Comparison of ENCODE assay signal across 8 mouse cellular contexts in genomic region chr15:98954425-98955253, GRCm38 (mm10). TPM values are rescaled to one million over a fixed set of nuclear protein-coding genes. Genes with fewer than 3 reads are reported as not detected.
DNase-seq lines count a peak whose midpoint lies in the region; ATAC-seq and TF ChIP-seq lines count a peak whose summit lies in the region.

No protein-coding gene starts in this region.

- no peaks in the 10 kb centered on the region for H3K36me3 ChIP-seq in heart, embryonic 15.5 days
- H3K36me3 ChIP-seq in limb, embryonic 15.5 days, result peaks cover 5% of the 10 kb centered on the region; the same call in 1 of the 2 replicates
- no peaks in the 10 kb centered on the region; the same call in 1 of the 2 replicates for H3K36me3 ChIP-seq in stomach, embryonic 14.5 days (ENCODE audit: control insufficient read depth, insufficient read depth, low read length)

- H3K4me3 ChIP-seq in left cerebral cortex, adult 2 months, result peak overlapping the region; percentile 86
- peak overlapping the region; percentile 19; the same call in 1 of the 2 replicates for H3K4me3 ChIP-seq in heart, embryonic 15.5 days
- peak overlapping the region; percentile 15; the same call in 1 of the 2 replicates for H3K4me3 ChIP-seq in limb, embryonic 15.5 days
- H3K4me3 ChIP-seq in stomach, embryonic 14.5 days (ENCODE audit: low read depth, low read length), result peak overlapping the region; percentile 4; the same call in 1 of the 2 replicates

- H3K27ac ChIP-seq in left cerebral cortex, adult 2 months, result peak overlapping the region; percentile 100
- peak overlapping the region; percentile 68 for H3K27ac ChIP-seq in heart, embryonic 15.5 days
- peak overlapping the region; percentile 74 for H3K27ac ChIP-seq in limb, embryonic 15.5 days
- H3K27ac ChIP-seq in stomach, embryonic 14.5 days (ENCODE audit: low read length), result peak overlapping the region; percentile 68; the same call in 1 of the 2 replicates

- peak; percentile 53 to 54 for DNase-seq in left cerebral cortex, adult 2 months (ENCODE audit: extremely low spot score in 1 of 2, low spot score in 2 of 2)
- DNase-seq in left cerebral cortex, adult 8-10 months (ENCODE audit: low spot score in 2 of 2), result no peak
- DNase-seq in cerebellum, postnatal 36 days, result peak; percentile 58 to 62
- no peak for DNase-seq in urinary bladder, postnatal 25 days (ENCODE audit: low spot score)
- DNase-seq in gastrocnemius, postnatal 36 days, result no peak

- H3K27me3 ChIP-seq in heart, embryonic 15.5 days, result no peaks in the 10 kb centered on the region
- no peaks in the 10 kb centered on the region for H3K27me3 ChIP-seq in limb, embryonic 15.5 days
- H3K27me3 ChIP-seq in stomach, embryonic 14.5 days (ENCODE audit: control insufficient read depth, insufficient read depth, low read length), result no peaks in the 10 kb centered on the region

- intact Hi-C loops in left cerebral cortex, adult 2 months (cut with DNase I), result loop anchor here (1.0 kb wide), 1 partner anchor 15 kb away; no protein-coding TSS in a partner anchor
- intact Hi-C loops in gastrocnemius, postnatal 36 days (cut with DNase I), result loop anchor here (5.0 kb wide), 1 partner anchor 38 kb away; no protein-coding TSS in a partner anchor

- peak overlapping the region; percentile 61 for H3K4me2 ChIP-seq in heart, embryonic 15.5 days
- H3K4me2 ChIP-seq in limb, embryonic 15.5 days, result peak overlapping the region; percentile 27; the same call in 1 of the 2 replicates
- peak overlapping the region; percentile 61 for H3K4me2 ChIP-seq in stomach, embryonic 14.5 days (replicated peaks; ENCODE audit: low read depth, low read length)

- H3K4me1 ChIP-seq in heart, embryonic 15.5 days (replicated peaks), result peaks cover 15% of the 10 kb centered on the region
- peaks cover 16% of the 10 kb centered on the region for H3K4me1 ChIP-seq in limb, embryonic 15.5 days
- H3K4me1 ChIP-seq in stomach, embryonic 14.5 days (ENCODE audit: control insufficient read depth, insufficient read depth, low read length), result no peaks in the 10 kb centered on the region

- no peak for ATAC-seq in heart, embryonic 15.5 days (replicated peaks; ENCODE audit: insufficient number of reproducible peaks, insufficient read depth, low FRiP score, low read depth)
- ATAC-seq in limb, embryonic 15.5 days (ENCODE audit: insufficient number of reproducible peaks, low FRiP score, low TSS enrichment, low read depth), result no peak
- no peak for ATAC-seq in stomach, embryonic 14.5 days (ENCODE audit: insufficient number of reproducible peaks, insufficient read depth, low FRiP score, low read depth)

- WGBS in heart, embryonic 15.5 days, result 41% methylated on average over 14 of the region's 14 CpGs
- 29% methylated on average over 14 of the region's 14 CpGs for WGBS in limb, embryonic 15.5 days
- WGBS in stomach, embryonic 14.5 days, result 27% methylated on average over 14 of the region's 14 CpGs

- H3K9me3 ChIP-seq in heart, embryonic 15.5 days (replicated peaks), result no peaks in the 10 kb centered on the region
- H3K9me3 ChIP-seq in limb, embryonic 15.5 days, result no peaks in the 10 kb centered on the region
- H3K9me3 ChIP-seq in stomach, embryonic 14.5 days (ENCODE audit: control insufficient read depth, low read depth, low read length), result no peaks in the 10 kb centered on the region

- H3K9ac ChIP-seq in heart, embryonic 15.5 days, result peak overlapping the region; percentile 46
- no peak overlapping the region for H3K9ac ChIP-seq in limb, embryonic 15.5 days
- no peak overlapping the region; the same call in 1 of the 2 replicates for H3K9ac ChIP-seq in stomach, embryonic 14.5 days (replicated peaks; ENCODE audit: low read depth, low read length)

- TF ChIP-seq CTCF in left cerebral cortex, adult 2 months (IDR thresholded peaks at IDR 0.05), result no peak

RNA-seq across cellular contexts. Expression of gene Tuba1a, which starts 1.1 kb away (rescaled TPM):
- 100 to 1,000 TPM; 817 to 827 TPM for total RNA-seq in left cerebral cortex, adult 2 months (2021)
- 100 to 1,000 TPM; 904 to 960 (median 945) TPM for total RNA-seq in left cerebral cortex, adult 8-10 months (2022)
- polyA plus RNA-seq in heart, embryonic 15.5 days (2015; fragmentation: Nextera tagmentation; extraction: Ambion mirVana), result 719 and 906 TPM in 2 replicates
- polyA plus RNA-seq in limb, embryonic 15.5 days (2015; fragmentation: Nextera tagmentation; extraction: Ambion mirVana), result 1,206 and 1,410 TPM in 2 replicates
- 1,231 and 1,258 TPM in 2 replicates for polyA plus RNA-seq in stomach, embryonic 14.5 days (2014; fragmentation: Nextera tagmentation; extraction: Ambion mirVana)
- total RNA-seq in gastrocnemius, postnatal 36 days (2021), result 10 to 100 TPM; 27.6 to 30.1 TPM

RNA-seq across cellular contexts. Expression of gene Gm49450, which starts 1.3 kb away (rescaled TPM):
- not detected for total RNA-seq in left cerebral cortex, adult 2 months (2021)
- not detected for total RNA-seq in left cerebral cortex, adult 8-10 months (2022)
- polyA plus RNA-seq in heart, embryonic 15.5 days (2015; fragmentation: Nextera tagmentation; extraction: Ambion mirVana), result not detected in 2 replicates
- not detected in 2 replicates for polyA plus RNA-seq in limb, embryonic 15.5 days (2015; fragmentation: Nextera tagmentation; extraction: Ambion mirVana)
- not detected in 2 replicates for polyA plus RNA-seq in stomach, embryonic 14.5 days (2014; fragmentation: Nextera tagmentation; extraction: Ambion mirVana)
- total RNA-seq in gastrocnemius, postnatal 36 days (2021), result not detected

RNA-seq across cellular contexts. Expression of gene Tuba1b, which starts 20.3 kb away (rescaled TPM):
- total RNA-seq in left cerebral cortex, adult 2 months (2021), result 100 to 1,000 TPM; 509 to 550 TPM
- total RNA-seq in left cerebral cortex, adult 8-10 months (2022), result 100 to 1,000 TPM; 560 to 600 (median 569) TPM
- 1,310 and 1,493 TPM in 2 replicates for polyA plus RNA-seq in heart, embryonic 15.5 days (2015; fragmentation: Nextera tagmentation; extraction: Ambion mirVana)
- 1,374 and 1,490 TPM in 2 replicates for polyA plus RNA-seq in limb, embryonic 15.5 days (2015; fragmentation: Nextera tagmentation; extraction: Ambion mirVana)
- 1,548 and 1,685 TPM in 2 replicates for polyA plus RNA-seq in stomach, embryonic 14.5 days (2014; fragmentation: Nextera tagmentation; extraction: Ambion mirVana)
- 10 to 100 TPM; 21.8 to 23.2 TPM for total RNA-seq in gastrocnemius, postnatal 36 days (2021)

RNA-seq across cellular contexts. Expression of gene Lmbr1l, which starts 36.6 kb away (rescaled TPM):
- total RNA-seq in left cerebral cortex, adult 2 months (2021), result 10 to 100 TPM; 17.8 to 19.1 TPM
- 10 to 100 TPM; 13.7 to 17.9 (median 14.7) TPM for total RNA-seq in left cerebral cortex, adult 8-10 months (2022)
- 10.7 and 13.7 TPM in 2 replicates for polyA plus RNA-seq in heart, embryonic 15.5 days (2015; fragmentation: Nextera tagmentation; extraction: Ambion mirVana)
- 19.7 and 21.8 TPM in 2 replicates for polyA plus RNA-seq in limb, embryonic 15.5 days (2015; fragmentation: Nextera tagmentation; extraction: Ambion mirVana)
- polyA plus RNA-seq in stomach, embryonic 14.5 days (2014; fragmentation: Nextera tagmentation; extraction: Ambion mirVana), result 5.1 and 8.8 TPM in 2 replicates
- total RNA-seq in gastrocnemius, postnatal 36 days (2021), result 1 to 10 TPM; 6.3 to 7.6 TPM

RNA-seq across cellular contexts. Expression of gene Dhh, which starts 56.3 kb away (rescaled TPM):
- under 1 TPM in 1 of 2 experiments, not detected in 1; 0.28 TPM for total RNA-seq in left cerebral cortex, adult 2 months (2021)
- under 1 TPM in 3 of 4 experiments, not detected in 1; 0.12 to 0.39 (median 0.13) TPM for total RNA-seq in left cerebral cortex, adult 8-10 months (2022)
- 2.1 and 4.2 TPM in 2 replicates for polyA plus RNA-seq in heart, embryonic 15.5 days (2015; fragmentation: Nextera tagmentation; extraction: Ambion mirVana)
- 1.8 and 2.7 TPM in 2 replicates for polyA plus RNA-seq in limb, embryonic 15.5 days (2015; fragmentation: Nextera tagmentation; extraction: Ambion mirVana)
- 0.65 and 0.77 TPM in 2 replicates for polyA plus RNA-seq in stomach, embryonic 14.5 days (2014; fragmentation: Nextera tagmentation; extraction: Ambion mirVana)
- total RNA-seq in gastrocnemius, postnatal 36 days (2021), result under 1 TPM; 0.41 to 0.96 TPM

Comparison
In these comparisons a context has a peak if more than half of its experiments do, and no peak if none do; other contexts are left out.
1. DNase-seq: peak in left cerebral cortex, adult 2 months (2 of 2) and cerebellum, postnatal 36 days (2 of 2); none in left cerebral cortex, adult 8-10 months (0 of 2), urinary bladder, postnatal 25 days (single experiment) and gastrocnemius, postnatal 36 days (0 of 2).
2. H3K4me3 ChIP-seq: peak in every context shown above with its lines; median percentile 86 in left cerebral cortex, adult 2 months; 19 in heart, embryonic 15.5 days; 15 in limb, embryonic 15.5 days; 4 in stomach, embryonic 14.5 days.
3. RNA of gene Tuba1a, which starts 1.1 kb away (total RNA-seq): 904 to 960 TPM in left cerebral cortex, adult 8-10 months and 817 to 827 TPM in left cerebral cortex, adult 2 months; 27.6 to 30.1 TPM in gastrocnemius, postnatal 36 days; every median in the first group is over 10 times any median in the second.
4. RNA of gene Tuba1b, which starts 20.3 kb away (total RNA-seq): 560 to 600 TPM in left cerebral cortex, adult 8-10 months and 509 to 550 TPM in left cerebral cortex, adult 2 months; 21.8 to 23.2 TPM in gastrocnemius, postnatal 36 days; every median in the first group is over 10 times any median in the second.
5. Peak in every context shown above with its lines, with median percentiles within 50 percentile points of each other: H3K27ac ChIP-seq and H3K4me2 ChIP-seq.